Mouse (Mus musculus) kidney, embryonic 14.5 days (tissue): Measurements from ENCODE around the gene Wdr81. TPM values are rescaled to one million over a fixed set of nuclear protein-coding genes. Genes with fewer than 3 reads are reported as not detected.

ENCODE experiments used
- ATAC-seq: fragments of 200-750 bp; cut with Nextera tagmentation; 2 replicates; pipeline ENCODE4 v1.8.0; 2017; ENCODE audit warnings: moderate number of reproducible peaks, mild to moderate bottlenecking, moderate TSS enrichment, moderate library complexity; ENCODE audit not compliant: low FRiP score, low TSS enrichment
- H3K27ac ChIP-seq: fragments of 300-500 bp; sonication (generic); 2 replicates; pipeline ENCODE4 v1.5.1; 2014; ENCODE audit warnings: low read depth, mild to moderate bottlenecking, low read length, moderate library complexity, mixed read lengths
- H3K27me3 ChIP-seq: fragments of 300-500 bp; sonication (generic); 2 replicates; pipeline ENCODE4 v1.6.1; 2014; ENCODE audit warnings: mild to moderate bottlenecking, low read length; ENCODE audit not compliant: control insufficient read depth, insufficient read depth
- H3K36me3 ChIP-seq: fragments of 300-500 bp; sonication (generic); 2 replicates; pipeline ENCODE4 v1.6.1; 2014; ENCODE audit warnings: low read length, mixed read lengths; ENCODE audit not compliant: control insufficient read depth, insufficient read depth
- H3K4me1 ChIP-seq: fragments of 300-500 bp; sonication (generic); 2 replicates; pipeline ENCODE4 v1.6.1; 2014; ENCODE audit warnings: low read length, mixed read lengths; ENCODE audit not compliant: control insufficient read depth, insufficient read depth
- H3K4me2 ChIP-seq: fragments of 300-500 bp; sonication (generic); replicated peaks from 2 replicates; pipeline ENCODE4 v1.6.1; 2014; ENCODE audit warnings: low read depth, mild to moderate bottlenecking, low read length
- H3K4me3 ChIP-seq: fragments of 300-500 bp; sonication (generic); 2 replicates; pipeline ENCODE4 v1.5.1; 2014; ENCODE audit warnings: mild to moderate bottlenecking, low read length
- H3K9ac ChIP-seq: fragments of 300-500 bp; sonication (generic); 2 replicates; pipeline ENCODE4 v1.6.1; 2014; ENCODE audit warnings: low read depth, mild to moderate bottlenecking, low read length, moderate library complexity
- H3K9me3 ChIP-seq: fragments of 300-500 bp; sonication (generic); 2 replicates; pipeline ENCODE4 v1.6.1; 2016; ENCODE audit warnings: low read length; ENCODE audit not compliant: control insufficient read depth
- WGBS: fragments of 180-500 bp; shearing (Covaris S2); extraction: QIAGEN DNeasy Blood & Tissue Kit; methylation state at CpG from one replicate; pipeline ENCODE4 v1.1.7; 2014; 5-methylcytosine and 5-hydroxymethylcytosine counted together
- polyA plus RNA-seq: library from polyadenylated mRNA; unstranded; fragments of >200 nt; fragmentation: Nextera tagmentation; extraction: Ambion mirVana; gene quantifications from 2 replicates; pipeline ENCODE4 v1.2.1, GENCODE M21; 2014

Wdr81 gene
- polyA plus RNA-seq = 2.8 and 4.8 TPM in 2 replicates

DNA sequence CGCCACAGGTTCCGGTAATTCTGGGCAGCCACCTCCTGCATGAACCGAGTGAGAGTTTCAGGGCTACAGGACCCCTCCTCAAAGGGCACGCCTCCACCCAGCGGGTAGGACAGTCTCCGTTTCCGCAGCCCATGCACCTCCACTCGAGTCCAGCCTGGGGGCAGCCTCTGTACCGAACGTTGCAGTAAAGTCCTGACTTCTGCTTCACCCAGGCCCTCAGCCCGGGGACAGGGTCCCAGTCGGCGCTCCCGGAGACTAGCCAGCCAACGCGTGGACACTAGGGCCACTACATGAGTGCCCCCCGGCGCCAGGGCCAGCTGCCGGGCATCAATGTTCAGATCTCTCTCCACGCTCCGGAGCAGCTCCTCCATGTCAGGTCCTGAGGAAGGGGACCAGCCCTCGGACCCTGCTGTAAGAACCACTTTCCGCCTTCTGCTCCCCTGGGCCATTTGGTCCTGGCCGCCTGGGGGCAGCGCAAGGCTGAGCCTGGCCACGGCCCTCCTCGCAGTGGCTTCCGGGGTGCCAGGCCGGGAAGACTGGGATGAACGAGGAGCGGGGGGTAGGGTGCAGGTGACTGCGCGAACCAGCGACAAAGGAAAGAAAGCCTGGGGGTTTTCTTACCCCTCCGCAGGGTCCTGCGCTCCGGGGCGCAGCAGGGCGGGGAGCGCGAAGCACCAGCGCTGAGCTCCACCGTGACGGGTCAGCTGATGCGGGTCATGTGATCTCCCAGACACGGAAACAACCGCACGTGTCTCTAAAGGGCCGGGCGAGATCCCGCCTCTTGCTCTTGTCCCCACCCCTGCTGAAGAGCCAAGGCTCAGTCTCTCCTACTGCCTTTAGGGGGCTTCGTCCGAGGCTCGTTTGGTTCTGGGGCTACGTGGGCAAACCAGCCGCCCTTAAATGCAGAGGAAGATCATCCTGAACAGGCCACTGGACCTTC lies at the start of gene Wdr81:
Gene Wdr81 (minus strand): TSS at position 727 of the 940 bp plus-strand sequence.
- peaks cover 12% of the 10 kb centered on the region; the same call in 1 of the 2 replicates for H3K4me1 ChIP-seq
- H3K9me3 ChIP-seq = no peaks in the 10 kb centered on the region
- no peaks in the 10 kb centered on the region for H3K27me3 ChIP-seq
- peaks cover 3% of the 10 kb centered on the region; the same call in 1 of the 2 replicates for H3K36me3 ChIP-seq
- peak within 1 kb of the TSS; percentile 59 for H3K9ac ChIP-seq
- H3K4me3 ChIP-seq = peak within 1 kb of the TSS; percentile 62
- 2% methylated on average over 56 of the region's 56 CpGs for WGBS
- peak within 1 kb of the TSS; percentile 95 for H3K4me2 ChIP-seq
- peak; percentile 93 for ATAC-seq
- peak within 1 kb of the TSS; percentile 33; the same call in 1 of the 2 replicates for H3K27ac ChIP-seq

- H3K9me3 ChIP-seq = no peaks in the 10 kb centered on the region
Observed at GRCm38 (mm10) chr11:75498126-75498525, 43.6 kb upstream of the Wdr81 start.

DNA sequence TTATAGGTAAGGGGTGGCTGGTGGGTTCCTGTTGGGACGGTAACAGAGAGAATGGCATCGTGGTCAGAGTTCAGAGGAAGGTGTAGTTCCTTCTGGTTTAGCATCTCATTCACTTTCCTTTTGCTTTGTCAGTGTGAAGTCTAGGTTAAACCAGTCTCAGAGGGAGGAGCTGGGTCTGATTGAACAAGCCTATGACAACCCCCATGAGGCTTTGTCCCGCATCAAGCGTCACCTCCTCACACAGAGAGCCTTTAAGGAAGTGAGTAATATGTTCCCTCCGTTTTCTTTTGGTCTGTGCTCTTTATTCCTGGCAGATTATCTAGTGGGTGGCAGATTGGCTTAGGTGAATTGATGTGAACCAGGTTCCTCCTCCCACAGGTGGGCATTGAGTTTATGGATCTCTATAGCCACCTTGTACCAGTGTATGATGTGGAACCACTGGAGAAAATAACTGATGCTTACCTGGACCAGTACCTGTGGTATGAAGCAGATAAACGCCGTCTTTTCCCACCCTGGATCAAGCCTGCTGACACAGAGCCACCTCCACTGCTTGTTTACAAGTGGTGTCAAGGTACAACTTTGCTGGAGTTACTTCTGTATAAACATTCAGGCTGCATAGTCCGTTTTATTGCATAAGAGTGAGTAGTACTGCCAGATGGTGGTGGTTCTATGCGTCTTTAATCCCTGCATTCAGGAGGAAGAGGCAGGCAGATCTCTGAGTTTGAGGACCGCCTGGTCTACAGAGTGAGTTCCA lies 40.0 kb upstream of the Wdr81 start:
- ATAC-seq = no peak
- Histone ChIP-seq H3K36me3 (peaks cover 100% of the 10 kb centered on the region), H3K9me3 (no peaks in the 10 kb centered on the region), H3K27ac (no peak overlapping the region), H3K4me1 (no peaks in the 10 kb centered on the region), H3K4me2 (no peak overlapping the region), H3K27me3 (no peaks in the 10 kb centered on the region), H3K4me3 (no peak overlapping the region), H3K9ac (no peak overlapping the region)
- WGBS = 92% methylated on average over 10 of the region's 10 CpGs

More at GRCm38 (mm10) chr11:75498126-75498525, 43.6 kb upstream of the Wdr81 start:
- Histone ChIP-seq H3K4me2 (no peak overlapping the region), H3K36me3 (peaks cover 100% of the 10 kb centered on the region), H3K27ac (no peak overlapping the region), H3K27me3 (no peaks in the 10 kb centered on the region), H3K4me1 (no peaks in the 10 kb centered on the region), H3K9ac (no peak overlapping the region), H3K4me3 (no peak overlapping the region)
- 84% methylated on average over 1 of the region's 1 CpGs for WGBS
- no peak for ATAC-seq

DNA sequence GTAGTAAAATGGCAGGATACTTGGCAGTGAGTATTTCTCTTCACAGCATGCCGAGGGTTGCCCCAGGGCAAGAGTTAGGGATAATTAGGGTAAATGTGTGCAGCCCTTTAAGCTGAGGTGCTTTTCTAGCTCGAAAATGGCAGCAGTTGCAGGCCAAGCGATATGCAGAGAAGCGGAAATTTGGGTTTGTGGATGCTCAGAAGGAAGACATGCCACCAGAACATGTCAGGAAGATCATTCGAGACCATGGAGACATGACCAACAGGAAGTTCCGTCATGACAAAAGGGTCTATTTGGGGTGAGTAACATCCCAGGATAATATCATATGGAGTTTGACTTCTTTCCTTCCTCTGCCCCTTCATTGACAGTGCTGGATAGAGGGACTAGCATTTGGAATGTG lies 33.0 kb upstream of the Wdr81 start:
- H3K27ac ChIP-seq = no peak overlapping the region

GRCm38 (mm10) chr11:75486601-75487285 lies 32.2 kb upstream of the Wdr81 start, which contains the start of gene Prpf8:
Prpf8 (plus strand) TSS chr11:75486816.
- Histone ChIP-seq H3K27me3 (no peaks in the 10 kb centered on the region), H3K4me2 (peak within 1 kb of the TSS; percentile 67), H3K36me3 (peaks cover 32% of the 10 kb centered on the region), H3K9ac (peak within 1 kb of the TSS; percentile 94), H3K4me3 (peak within 1 kb of the TSS; percentile 100), H3K27ac (peak within 1 kb of the TSS; percentile 72; the same call in 1 of the 2 replicates), H3K9me3 (no peaks in the 10 kb centered on the region), H3K4me1 (peaks cover 8% of the 10 kb centered on the region; the same call in 1 of the 2 replicates)
- peak; percentile 100 for ATAC-seq
- under 1% methylated on average over 52 of the region's 52 CpGs for WGBS

More for the DNA sequence above, 33.0 kb upstream of the Wdr81 start:
- Histone ChIP-seq H3K4me3 (peak overlapping the region; percentile 100), H3K27me3 (no peaks in the 10 kb centered on the region), H3K4me2 (peak overlapping the region; percentile 67), H3K4me1 (peaks cover 8% of the 10 kb centered on the region; the same call in 1 of the 2 replicates), H3K36me3 (peaks cover 40% of the 10 kb centered on the region), H3K9me3 (no peaks in the 10 kb centered on the region), H3K9ac (peak overlapping the region; percentile 94)
- 47% methylated on average over 6 of the region's 6 CpGs for WGBS
- ATAC-seq = no peak

- peaks cover 8% of the 10 kb centered on the region; the same call in 1 of the 2 replicates for H3K4me1 ChIP-seq
- peak overlapping the region; percentile 100 for H3K4me3 ChIP-seq
- 18% methylated on average over 3 of the region's 3 CpGs for WGBS
- no peaks in the 10 kb centered on the region for H3K9me3 ChIP-seq
- H3K36me3 ChIP-seq = peaks cover 26% of the 10 kb centered on the region
- ATAC-seq = peak; percentile 4; the same call in 1 of the 2 replicates
- H3K4me2 ChIP-seq = peak overlapping the region; percentile 33
- H3K27ac ChIP-seq = no peak overlapping the region
- no peak overlapping the region for H3K9ac ChIP-seq
- no peaks in the 10 kb centered on the region for H3K27me3 ChIP-seq
Observed at GRCm38 (mm10) chr11:75486192-75486591, 31.7 kb upstream of the Wdr81 start.

DNA sequence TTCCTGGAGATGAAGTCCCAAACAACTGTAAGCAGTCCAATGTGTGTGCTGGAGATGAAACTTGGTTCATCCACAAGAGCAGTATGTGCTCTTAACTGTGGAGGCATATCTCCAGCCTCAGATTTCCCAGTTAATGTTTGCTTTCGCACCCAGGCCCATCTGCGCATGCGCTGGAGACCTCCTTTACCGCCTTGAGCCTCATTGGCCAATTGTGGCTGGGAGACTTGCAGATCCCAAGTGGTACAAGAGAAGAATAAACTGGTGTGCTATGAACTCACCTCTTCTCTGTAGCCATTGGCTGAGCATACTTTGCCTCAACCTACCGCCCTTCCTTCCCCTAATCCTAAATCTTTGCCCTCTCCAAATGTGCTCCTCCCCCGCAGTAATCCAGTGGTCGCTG lies 18.9 kb upstream of the Wdr81 start:
- H3K27me3 ChIP-seq = no peaks in the 10 kb centered on the region
- no peak overlapping the region for H3K9ac ChIP-seq
- no peak overlapping the region for H3K27ac ChIP-seq
- no peak overlapping the region for H3K4me2 ChIP-seq
- ATAC-seq = no peak
- H3K9me3 ChIP-seq = no peaks in the 10 kb centered on the region
- no peaks in the 10 kb centered on the region for H3K4me1 ChIP-seq
- H3K4me3 ChIP-seq = no peak overlapping the region
- WGBS = 69% methylated on average over 7 of the region's 7 CpGs
- H3K36me3 ChIP-seq = no peaks in the 10 kb centered on the region

- no peak overlapping the region for H3K27ac ChIP-seq
- ATAC-seq = no peak
- no peak overlapping the region for H3K9ac ChIP-seq
- H3K4me3 ChIP-seq = no peak overlapping the region
- no peaks in the 10 kb centered on the region for H3K9me3 ChIP-seq
- H3K27me3 ChIP-seq = no peaks in the 10 kb centered on the region
- WGBS = 78% methylated on average over 11 of the region's 11 CpGs
- H3K4me2 ChIP-seq = no peak overlapping the region
- H3K4me1 ChIP-seq = peaks cover 1% of the 10 kb centered on the region; the same call in 1 of the 2 replicates
- no peaks in the 10 kb centered on the region for H3K36me3 ChIP-seq
Observed at GRCm38 (mm10) chr11:75472469-75473081, 18.1 kb upstream of the Wdr81 start.
